ENCODE assay signal across 14 mouse cellular contexts in genomic region chr15:84104626-84105025, GRCm38 (mm10). TPM values are rescaled to one million over a fixed set of nuclear protein-coding genes. Genes with fewer than 3 reads are reported as not detected.
DNase-seq lines count a peak whose midpoint lies in the region; ATAC-seq lines count a peak whose summit lies in the region.
"Had no signal": no experiment of that assay in that cellular context is flagged by ENCODE, and none has a peak within 500 bp of the region (broad histone marks: within the 10 kb centered on the region; RNA-seq: fewer than 3 reads in every experiment).

No protein-coding gene starts in this region.

- no peak overlapping the region for H3K9ac ChIP-seq in kidney, embryonic 16.5 days (replicated peaks; ENCODE audit: low read length)
- H3K9ac ChIP-seq in kidney, embryonic 15.5 days, result no peak overlapping the region
- peak overlapping the region; percentile 80 for H3K9ac ChIP-seq in hindbrain, embryonic 13.5 days
- peak overlapping the region; percentile 75 for H3K9ac ChIP-seq in midbrain, embryonic 16.5 days (ENCODE audit: low read depth, low read length)

- ATAC-seq in kidney, embryonic 16.5 days (ENCODE audit: low FRiP score, low TSS enrichment), result no peak
- no peak for ATAC-seq in kidney, embryonic 15.5 days (replicated peaks; ENCODE audit: low FRiP score)
- no peak for ATAC-seq in hindbrain, embryonic 13.5 days (ENCODE audit: low FRiP score)
- peak; percentile 11; the same call in 1 of the 2 replicates for ATAC-seq in midbrain, embryonic 16.5 days
- ATAC-seq: CD4-positive, CD25-positive, alpha-beta regulatory T cell, adult 4 months had no signal

- H3K27ac ChIP-seq in kidney, embryonic 16.5 days (ENCODE audit: low read length), result no peak overlapping the region
- H3K27ac ChIP-seq in kidney, embryonic 15.5 days, result no peak overlapping the region
- no peak overlapping the region for H3K27ac ChIP-seq in embryonic facial prominence, embryonic 10.5 days (replicated peaks)
- no peak overlapping the region for H3K27ac ChIP-seq in hindbrain, embryonic 13.5 days
- H3K27ac ChIP-seq in midbrain, embryonic 16.5 days (ENCODE audit: low read length), result no peak overlapping the region
- H3K27ac ChIP-seq: macrophage had no signal

- H3K4me1 ChIP-seq in kidney, embryonic 16.5 days (ENCODE audit: insufficient read depth, low read length), result peaks cover 8% of the 10 kb centered on the region
- peaks cover 9% of the 10 kb centered on the region for H3K4me1 ChIP-seq in kidney, embryonic 15.5 days
- H3K4me1 ChIP-seq in embryonic facial prominence, embryonic 10.5 days, result peaks cover 11% of the 10 kb centered on the region
- H3K4me1 ChIP-seq in hindbrain, embryonic 13.5 days (replicated peaks), result peaks cover 34% of the 10 kb centered on the region
- peaks cover 20% of the 10 kb centered on the region for H3K4me1 ChIP-seq in midbrain, embryonic 16.5 days (ENCODE audit: control insufficient read depth, insufficient read depth, low read length)

- no peak for DNase-seq in embryonic facial prominence, embryonic 10.5 days (ENCODE audit: low spot score)
- DNase-seq in gastrocnemius, adult 8-10 months (ENCODE audit: low spot score in 2 of 2), result no peak
- no peak for DNase-seq in embryo, embryonic 9.5 days (ENCODE audit: extremely low spot score)
- DNase-seq in layer of hippocampus, adult 18-20 months (ENCODE audit: low spot score in 2 of 2), result no peak
- DNase-seq: retina, postnatal 1 day had no signal

- H3K4me3 ChIP-seq in kidney, embryonic 16.5 days (ENCODE audit: low read length), result no peak overlapping the region
- H3K4me3 ChIP-seq in kidney, embryonic 15.5 days (replicated peaks), result no peak overlapping the region
- peak overlapping the region; percentile 71 for H3K4me3 ChIP-seq in embryonic facial prominence, embryonic 10.5 days
- H3K4me3 ChIP-seq in hindbrain, embryonic 13.5 days, result peak overlapping the region; percentile 66
- H3K4me3 ChIP-seq in midbrain, embryonic 16.5 days (ENCODE audit: low read depth, low read length), result peak overlapping the region; percentile 59

- H3K27me3 ChIP-seq in kidney, embryonic 16.5 days (ENCODE audit: insufficient read depth, low read length), result peaks cover 41% of the 10 kb centered on the region
- H3K27me3 ChIP-seq in kidney, embryonic 15.5 days, result peaks cover 53% of the 10 kb centered on the region
- peaks cover 56% of the 10 kb centered on the region for H3K27me3 ChIP-seq in embryonic facial prominence, embryonic 10.5 days (replicated peaks; ENCODE audit: low read depth, poor library complexity, severe bottlenecking)
- peaks cover 33% of the 10 kb centered on the region for H3K27me3 ChIP-seq in hindbrain, embryonic 13.5 days
- H3K27me3 ChIP-seq in midbrain, embryonic 16.5 days (ENCODE audit: control insufficient read depth, insufficient read depth, low read depth, low read length), result no peaks in the 10 kb centered on the region

- peak overlapping the region; percentile 89 for H3K4me2 ChIP-seq in kidney, embryonic 16.5 days (replicated peaks; ENCODE audit: low read depth, low read length)
- no peak overlapping the region; the same call in 1 of the 2 replicates for H3K4me2 ChIP-seq in kidney, embryonic 15.5 days
- H3K4me2 ChIP-seq in hindbrain, embryonic 13.5 days, result peak overlapping the region; percentile 72
- peak overlapping the region; percentile 57 for H3K4me2 ChIP-seq in midbrain, embryonic 16.5 days (ENCODE audit: low read length)

- H3K9me3 ChIP-seq in kidney, embryonic 16.5 days (ENCODE audit: low read length), result no peaks in the 10 kb centered on the region
- no peaks in the 10 kb centered on the region for H3K9me3 ChIP-seq in kidney, embryonic 15.5 days (replicated peaks)
- no peaks in the 10 kb centered on the region for H3K9me3 ChIP-seq in embryonic facial prominence, embryonic 10.5 days
- H3K9me3 ChIP-seq in hindbrain, embryonic 13.5 days, result no peaks in the 10 kb centered on the region
- no peaks in the 10 kb centered on the region for H3K9me3 ChIP-seq in midbrain, embryonic 16.5 days (replicated peaks; ENCODE audit: control insufficient read depth, low read length, poor library complexity, severe bottlenecking)

- no peaks in the 10 kb centered on the region for H3K36me3 ChIP-seq in kidney, embryonic 16.5 days (ENCODE audit: insufficient read depth, low read length)
- no peaks in the 10 kb centered on the region for H3K36me3 ChIP-seq in kidney, embryonic 15.5 days
- H3K36me3 ChIP-seq in embryonic facial prominence, embryonic 10.5 days (replicated peaks), result no peaks in the 10 kb centered on the region
- H3K36me3 ChIP-seq in hindbrain, embryonic 13.5 days, result no peaks in the 10 kb centered on the region
- no peaks in the 10 kb centered on the region for H3K36me3 ChIP-seq in midbrain, embryonic 16.5 days (ENCODE audit: control insufficient read depth, insufficient read depth, low read length)

- 84% methylated on average over 7 of the region's 7 CpGs for WGBS in kidney, embryonic 16.5 days
- 83% methylated on average over 7 of the region's 7 CpGs for WGBS in kidney, embryonic 15.5 days
- 76% methylated on average over 7 of the region's 7 CpGs for WGBS in embryonic facial prominence, embryonic 10.5 days
- WGBS in hindbrain, embryonic 13.5 days, result 83% methylated on average over 7 of the region's 7 CpGs
- 83% methylated on average over 7 of the region's 7 CpGs for WGBS in midbrain, embryonic 16.5 days

RNA-seq across cellular contexts. Expression of gene Sult4a1, which starts 0.9 kb away (rescaled TPM):
- polyA plus RNA-seq in kidney, embryonic 16.5 days (2015; fragmentation: Nextera tagmentation; extraction: Ambion mirVana), result 0.65 and 1.3 TPM in 2 replicates
- 1.1 and 2.4 TPM in 2 replicates for polyA plus RNA-seq in kidney, embryonic 15.5 days (2015; fragmentation: Nextera tagmentation; extraction: Ambion mirVana)
- 6.9 and 8.7 TPM in 2 replicates for polyA plus RNA-seq in embryonic facial prominence, embryonic 10.5 days (2016; fragmentation: Nextera tagmentation; extraction: Ambion mirVana)
- 73.2 and 73.7 TPM in 2 replicates for polyA plus RNA-seq in hindbrain, embryonic 13.5 days (2015; fragmentation: Nextera tagmentation; extraction: Ambion mirVana)
- 100.0 and 114 TPM in 2 replicates for polyA plus RNA-seq in midbrain, embryonic 16.5 days (2015; fragmentation: Nextera tagmentation; extraction: Ambion mirVana)
- total RNA-seq in gastrocnemius, adult 8-10 months (2022), result under 1 TPM in 1 of 4 experiments, not detected in 3; 0.10 TPM
- total RNA-seq in layer of hippocampus, adult 18-20 months (2021), result 100 to 1,000 TPM; 350 to 353 TPM
- polyA plus RNA-seq: CD4-positive, CD25-positive, alpha-beta regulatory T cell, adult 4 months; macrophage had no signal

RNA-seq across cellular contexts. Expression of gene Pnpla5, which starts 18.3 kb away (rescaled TPM):
- not detected in 2 replicates for polyA plus RNA-seq in kidney, embryonic 16.5 days (2015; fragmentation: Nextera tagmentation; extraction: Ambion mirVana)
- polyA plus RNA-seq in kidney, embryonic 15.5 days (2015; fragmentation: Nextera tagmentation; extraction: Ambion mirVana), result not detected in 2 replicates
- polyA plus RNA-seq in embryonic facial prominence, embryonic 10.5 days (2016; fragmentation: Nextera tagmentation; extraction: Ambion mirVana), result not detected in 2 replicates
- polyA plus RNA-seq in hindbrain, embryonic 13.5 days (2015; fragmentation: Nextera tagmentation; extraction: Ambion mirVana), result not detected in 2 replicates
- not detected in 2 replicates for polyA plus RNA-seq in midbrain, embryonic 16.5 days (2015; fragmentation: Nextera tagmentation; extraction: Ambion mirVana)
- under 1 TPM in 1 of 4 experiments, not detected in 3; 0.19 TPM for total RNA-seq in gastrocnemius, adult 8-10 months (2022)
- total RNA-seq in layer of hippocampus, adult 18-20 months (2021), result not detected
- total RNA-seq: left cerebral cortex, adult 8-10 months had no signal
- polyA plus RNA-seq: CD4-positive, CD25-positive, alpha-beta regulatory T cell, adult 4 months; intestine, embryonic 14.5 days; macrophage; testis, adult 2 months had no signal

RNA-seq across cellular contexts. Expression of gene Efcab6, which starts 39.4 kb away (rescaled TPM):
- 0.16 and 0.17 TPM in 2 replicates for polyA plus RNA-seq in kidney, embryonic 16.5 days (2015; fragmentation: Nextera tagmentation; extraction: Ambion mirVana)
- 0.16 and 0.27 TPM in 2 replicates for polyA plus RNA-seq in kidney, embryonic 15.5 days (2015; fragmentation: Nextera tagmentation; extraction: Ambion mirVana)
- polyA plus RNA-seq in embryonic facial prominence, embryonic 10.5 days (2016; fragmentation: Nextera tagmentation; extraction: Ambion mirVana), result 0.52 and 0.71 TPM in 2 replicates
- 0.27 and 0.31 TPM in 2 replicates for polyA plus RNA-seq in hindbrain, embryonic 13.5 days (2015; fragmentation: Nextera tagmentation; extraction: Ambion mirVana)
- polyA plus RNA-seq in midbrain, embryonic 16.5 days (2015; fragmentation: Nextera tagmentation; extraction: Ambion mirVana), result 0.65 and 1.5 TPM in 2 replicates
- total RNA-seq in gastrocnemius, adult 8-10 months (2022), result 1 to 10 TPM; 2.2 to 5.9 (median 4.6) TPM
- total RNA-seq in layer of hippocampus, adult 18-20 months (2021), result 1 to 10 TPM; 6.3 to 7.6 TPM
- polyA plus RNA-seq: CD4-positive, CD25-positive, alpha-beta regulatory T cell, adult 4 months; macrophage had no signal

Comparison
In these comparisons a context has a peak if more than half of its experiments do, and no peak if none do; other contexts are left out.
1. H3K4me3 ChIP-seq: peak in embryonic facial prominence, embryonic 10.5 days (single experiment), hindbrain, embryonic 13.5 days (single experiment) and midbrain, embryonic 16.5 days (single experiment); none in kidney, embryonic 16.5 days (single experiment) and kidney, embryonic 15.5 days (single experiment).
2. H3K9ac ChIP-seq: peak in hindbrain, embryonic 13.5 days (single experiment) and midbrain, embryonic 16.5 days (single experiment); none in kidney, embryonic 16.5 days (single experiment) and kidney, embryonic 15.5 days (single experiment).